Mouse (Mus musculus) cerebellum, adult 2 months (tissue): Measurements from ENCODE around the gene Haus4.

Source experiments
- CTCF ChIP-seq: fragments of 200-500 bp; IDR thresholded peaks from 2 replicates; pipeline ENCODE4 v1.5.1; 2011; ENCODE audit warnings: low read depth, mild to moderate bottlenecking, control low read depth, low read length, moderate library complexity, borderline replicate concordance; ENCODE audit not compliant: insufficient read depth
- POLR2A ChIP-seq: fragments of 200-500 bp; IDR thresholded peaks from 2 replicates; pipeline ENCODE4 v1.6.1; 2011; ENCODE audit warnings: low read length, control low read depth, borderline replicate concordance; ENCODE audit not compliant: insufficient read depth

DNA sequence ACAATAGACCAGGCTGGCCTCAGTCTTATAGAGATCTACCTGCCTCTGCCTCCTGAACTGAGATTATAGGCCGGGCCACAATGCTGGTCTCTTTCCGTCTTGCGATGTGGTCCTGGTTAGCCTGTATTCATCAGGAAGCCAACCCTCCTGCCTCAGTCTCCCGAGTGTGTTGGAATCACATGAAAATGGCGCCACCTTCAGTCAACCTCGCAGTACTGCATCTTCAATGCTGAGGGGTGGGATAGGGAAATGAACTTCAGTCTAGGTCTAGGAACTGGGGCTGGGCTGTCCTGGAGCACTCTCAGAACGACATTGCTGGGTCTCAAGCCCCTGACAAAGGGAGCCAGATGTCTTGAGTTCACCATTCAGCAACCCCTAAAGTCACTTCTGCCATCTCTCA lies 42.7 kb upstream of the Haus4 start:
- TF ChIP-seq POLR2A (no peak), CTCF (peak; percentile 52; the same call in 1 of the 2 replicates)
